Mouse (Mus musculus) ovary, adult 18-20 months (tissue): ENCODE data around the gene Hoxa7.

Experiments
- DNase-seq: peaks from one replicate; pipeline ENCODE4 v3.0.0; 2022; ENCODE audit warnings: low spot score, mixed read lengths

Gene Hoxa7

GRCm38 (mm10) chr6:52177061-52177735, 44.5 kb downstream of the Hoxa7 start, which contains the start of gene 5730596B20Rik:
Gene 5730596B20Rik, plus strand, starts transcription at chr6:52177498.
- DNase-seq, result no peak

- DNase-seq, result no peak
Observed at GRCm38 (mm10) chr6:52176391-52176790, 45.3 kb downstream of the Hoxa7 start.

GRCm38 (mm10) chr6:52175864-52176263, 45.8 kb downstream of the Hoxa7 start:
- no peak for DNase-seq

- no peak for DNase-seq
Observed at GRCm38 (mm10) chr6:52174968-52175751, 46.5 kb downstream of the Hoxa7 start.

GRCm38 (mm10) chr6:52173648-52174047, 48.0 kb downstream of the Hoxa7 start:
- no peak for DNase-seq

- peak; percentile 56 for DNase-seq
Observed at GRCm38 (mm10) chr6:52172501-52172900, 49.2 kb downstream of the Hoxa7 start.

- no peak for DNase-seq
Observed at GRCm38 (mm10) chr6:52171938-52172337, 49.7 kb downstream of the Hoxa7 start.

- no peak for DNase-seq
Observed at GRCm38 (mm10) chr6:52171331-52171730, 50.3 kb downstream of the Hoxa7 start.

- no peak for DNase-seq
Observed at GRCm38 (mm10) chr6:52170898-52171223, 50.8 kb downstream of the Hoxa7 start.

GRCm38 (mm10) chr6:52170166-52170897, 51.3 kb downstream of the Hoxa7 start:
- DNase-seq, result no peak

- DNase-seq, result no peak
Observed at GRCm38 (mm10) chr6:52169499-52170165, 52.0 kb downstream of the Hoxa7 start.

GRCm38 (mm10) chr6:52168191-52169055, 53.2 kb downstream of the Hoxa7 start:
- DNase-seq, result no peak

- DNase-seq, result no peak
Observed at GRCm38 (mm10) chr6:52167736-52168161, 53.9 kb downstream of the Hoxa7 start.

- DNase-seq, result no peak
Observed at GRCm38 (mm10) chr6:52167176-52167575, 54.5 kb downstream of the Hoxa7 start.

GRCm38 (mm10) chr6:52166431-52167077, 55.1 kb downstream of the Hoxa7 start:
- DNase-seq, result no peak

GRCm38 (mm10) chr6:52165441-52166370, 55.9 kb downstream of the Hoxa7 start:
- DNase-seq, result no peak

GRCm38 (mm10) chr6:52164626-52165440, 56.8 kb downstream of the Hoxa7 start, which contains the start of gene Hoxa2:
Gene Hoxa2, minus strand, starts transcription at chr6:52164831.
- DNase-seq, result no peak
